Mouse (Mus musculus) heart, adult 2 months (tissue): ENCODE results near the gene Vdac1.

Experiments
- CTCF ChIP-seq: fragments of 200-600 bp; IDR thresholded peaks from 2 replicates; pipeline ENCODE4 v1.8.1; 2022; ENCODE audit warnings: antibody characterized with exemption, mild to moderate bottlenecking, moderate library complexity
- POLR2A ChIP-seq: fragments of 200-500 bp; IDR thresholded peaks from 2 replicates; pipeline ENCODE4 v1.6.1; 2011; ENCODE audit warnings: mild to moderate bottlenecking, low read depth, low read length, control low read depth; ENCODE audit not compliant: insufficient read depth

DNA sequence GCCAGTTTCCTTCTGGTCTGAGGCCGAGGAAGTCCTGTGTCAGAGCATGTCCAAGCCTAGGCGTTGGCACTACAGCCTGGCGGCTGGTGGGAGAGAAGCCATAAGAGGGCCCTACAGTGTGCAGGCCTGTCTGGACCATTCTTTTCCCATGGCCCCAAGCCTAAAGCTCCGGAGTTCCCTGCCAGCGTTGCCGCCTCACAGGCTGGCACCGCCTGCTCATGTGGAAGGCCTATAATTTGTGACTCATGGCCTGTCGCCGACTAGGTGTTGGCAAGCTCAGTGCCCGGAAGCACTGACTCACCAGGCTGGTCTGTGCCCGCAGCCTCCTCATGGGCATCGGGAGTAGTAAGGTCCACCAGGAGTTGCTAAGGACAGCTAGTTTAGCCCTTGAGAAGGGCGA, 27.0 kb upstream of the Vdac1 start:
- TF ChIP-seq CTCF: no peak
- no peak for TF ChIP-seq POLR2A
